Mouse (Mus musculus) embryonic fibroblast, embryonic 13.5 days (primary cell): ENCODE data around the gene Cxcl14.

Source experiments
- CTCF ChIP-seq: IDR thresholded peaks from 2 replicates; pipeline ENCODE4 v1.5.1; 2011; ENCODE audit warnings: mild to moderate bottlenecking, control low read depth, low read length, moderate library complexity, borderline replicate concordance; ENCODE audit not compliant: insufficient read depth
- POLR2A ChIP-seq: IDR thresholded peaks from 2 replicates; pipeline ENCODE4 v1.6.1; 2011; ENCODE audit warnings: low read depth, mild to moderate bottlenecking, control low read depth, low read length, moderate library complexity

DNA sequence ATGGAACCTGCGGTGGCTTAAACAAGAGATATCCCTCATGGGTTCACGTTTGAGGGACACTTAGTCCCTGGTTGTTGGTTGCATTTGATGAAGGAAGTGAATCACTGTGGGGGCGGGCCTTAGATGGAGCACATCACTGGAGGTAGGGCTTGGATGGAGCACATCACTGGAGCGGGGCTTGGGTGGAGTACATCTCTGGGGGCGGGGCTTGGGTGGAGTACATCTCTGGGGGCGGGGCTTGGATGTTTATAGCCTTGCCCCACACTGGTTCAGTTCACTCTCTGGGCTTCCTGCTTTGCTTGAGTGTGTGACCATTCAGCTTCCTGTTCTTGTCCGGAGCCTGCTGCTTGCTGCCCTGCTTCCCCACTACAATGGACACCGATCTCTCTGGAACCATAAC lies 37.9 kb upstream of the Cxcl14 start:
- TF ChIP-seq POLR2A (no peak), CTCF (no peak)
